Mouse (Mus musculus) kidney, postnatal 0 days (tissue): ENCODE measurements at regions not wholly inside any gene's neighbourhood (a gene's known extent, or its start where the extent isn't known, plus 50 kb on each side); places are given as distances from the start of the nearest gene placed in this dataset.

Source experiments
- ATAC-seq: fragments of 200-750 bp; cut with Nextera tagmentation; replicated peaks from 2 replicates; pipeline ENCODE4 v1.8.0; 2017; ENCODE audit warnings: low read depth, moderate number of reproducible peaks, moderate TSS enrichment, moderate library complexity; ENCODE audit not compliant: low FRiP score
- DNase-seq: peaks from one replicate; pipeline ENCODE4 v3.0.0-alpha.2; 2016; ENCODE audit warnings: low spot score
- H3K27ac ChIP-seq: fragments of 300-500 bp; sonication (generic); 2 replicates; pipeline ENCODE4 v1.5.1; 2014; ENCODE audit warnings: mild to moderate bottlenecking
- H3K27me3 ChIP-seq: fragments of 300-500 bp; sonication (generic); 2 replicates; pipeline ENCODE4 v1.6.1; 2014; ENCODE audit warnings: low read length, mixed read lengths; ENCODE audit not compliant: insufficient read depth
- H3K36me3 ChIP-seq: fragments of 300-500 bp; sonication (generic); 2 replicates; pipeline ENCODE4 v1.6.1; 2014; ENCODE audit warnings: low read length, mixed read lengths; ENCODE audit not compliant: insufficient read depth
- H3K4me1 ChIP-seq: fragments of 300-500 bp; sonication (generic); replicated peaks from 2 replicates; pipeline ENCODE4 v1.6.1; 2014; ENCODE audit warnings: antibody characterized with exemption, low read length, mixed read lengths; ENCODE audit not compliant: insufficient read depth
- H3K4me2 ChIP-seq: fragments of 300-500 bp; sonication (generic); 2 replicates; pipeline ENCODE4 v1.6.1; 2014; ENCODE audit warnings: mild to moderate bottlenecking, low read length, moderate library complexity, mixed read lengths
- H3K4me3 ChIP-seq: fragments of 300-500 bp; sonication (generic); replicated peaks from 2 replicates; pipeline ENCODE4 v1.5.1; 2014; ENCODE audit warnings: low read depth, low read length
- H3K9ac ChIP-seq: fragments of 300-500 bp; sonication (generic); 2 replicates; pipeline ENCODE4 v1.6.1; 2014; ENCODE audit warnings: low read depth, low read length
- H3K9me3 ChIP-seq: fragments of 300-500 bp; sonication (generic); replicated peaks from 2 replicates; pipeline ENCODE4 v1.6.1; 2016; ENCODE audit warnings: low read length, inconsistent platforms, mixed read lengths
- CTCF ChIP-seq: IDR thresholded peaks from 2 replicates; pipeline ENCODE4 v1.5.1; 2016; ENCODE audit warnings: antibody characterized with exemption, low read depth, mild to moderate bottlenecking, moderate library complexity
- WGBS: fragments of 180-500 bp; shearing (Covaris S2); extraction: QIAGEN DNeasy Blood & Tissue Kit; methylation state at CpG from one replicate; pipeline ENCODE4 v1.1.7; 2014; 5-methylcytosine and 5-hydroxymethylcytosine counted together

- no peak for TF ChIP-seq CTCF
- 0 out of 2 replicates have a peak overlapping the region, but pooled peaks have one; percentile 4 for H3K4me3 ChIP-seq
- no peak overlapping the region for H3K27ac ChIP-seq
- ATAC-seq (no peak), DNase-seq (no peak)
- no peaks in the 10 kb centered on the region for H3K9me3 ChIP-seq
- peaks cover 48% of the 10 kb centered on the region for H3K27me3 ChIP-seq
- H3K4me1 ChIP-seq, result no peaks in the 10 kb centered on the region; the same call in 1 of the 2 replicates
- H3K4me2 ChIP-seq, result no peak overlapping the region
- no peak overlapping the region for H3K9ac ChIP-seq
- H3K36me3 ChIP-seq, result no peaks in the 10 kb centered on the region
- 1% methylated on average over 30 of the region's 30 CpGs for WGBS
These were observed 123.9 kb downstream of the Tmem161b start for GRCm38 (mm10) chr13:84345791-84346511.

GRCm38 (mm10) chr13:84346569-84346968 is 124.5 kb downstream of the Tmem161b start:
- Histone ChIP-seq H3K4me1 (no peaks in the 10 kb centered on the region; the same call in 1 of the 2 replicates), H3K9ac (no peak overlapping the region), H3K9me3 (no peaks in the 10 kb centered on the region), H3K4me2 (no peak overlapping the region), H3K27ac (no peak overlapping the region), H3K27me3 (peaks cover 48% of the 10 kb centered on the region), H3K36me3 (no peaks in the 10 kb centered on the region), H3K4me3 (no peak overlapping the region)
- TF ChIP-seq CTCF, result no peak
- WGBS, result 1% methylated on average over 2 of the region's 2 CpGs
- DNase-seq, result no peak
- ATAC-seq, result no peak

GRCm38 (mm10) chr13:84347181-84347913 is 125.3 kb downstream of the Tmem161b start:
- no peak for TF ChIP-seq CTCF
- no peak overlapping the region for H3K9ac ChIP-seq
- peaks cover 44% of the 10 kb centered on the region for H3K27me3 ChIP-seq
- H3K27ac ChIP-seq, result no peak overlapping the region
- no peaks in the 10 kb centered on the region for H3K9me3 ChIP-seq
- peak overlapping the region; percentile 81 for H3K4me2 ChIP-seq
- WGBS, result 2% methylated on average over 21 of the region's 21 CpGs
- no peaks in the 10 kb centered on the region; the same call in 1 of the 2 replicates for H3K4me1 ChIP-seq
- H3K4me3 ChIP-seq, result peak overlapping the region; percentile 41
- ATAC-seq (no peak), DNase-seq (no peak)
- no peaks in the 10 kb centered on the region for H3K36me3 ChIP-seq

- Histone ChIP-seq H3K4me1 (no peaks in the 10 kb centered on the region; the same call in 1 of the 2 replicates), H3K36me3 (no peaks in the 10 kb centered on the region), H3K4me2 (peak overlapping the region; percentile 81), H3K9me3 (no peaks in the 10 kb centered on the region), H3K4me3 (peak overlapping the region; percentile 41), H3K27me3 (peaks cover 41% of the 10 kb centered on the region), H3K27ac (peak overlapping the region; percentile 42; the same call in 1 of the 2 replicates), H3K9ac (0 out of 2 replicates have a peak overlapping the region, but pooled peaks have one; percentile 29)
- peak; percentile 91 for TF ChIP-seq CTCF
- WGBS, result under 1% methylated on average over 34 of the region's 34 CpGs
- ATAC-seq (peak; percentile 99), DNase-seq (peak; percentile 99)
These were observed 126.0 kb downstream of the Tmem161b start for GRCm38 (mm10) chr13:84347914-84348700.

- H3K27ac ChIP-seq, result peak overlapping the region; percentile 42; the same call in 1 of the 2 replicates
- WGBS, result under 1% methylated on average over 9 of the region's 9 CpGs
- H3K36me3 ChIP-seq, result no peaks in the 10 kb centered on the region
- peak overlapping the region; percentile 81 for H3K4me2 ChIP-seq
- peaks cover 36% of the 10 kb centered on the region for H3K27me3 ChIP-seq
- no peaks in the 10 kb centered on the region; the same call in 1 of the 2 replicates for H3K4me1 ChIP-seq
- peak overlapping the region; percentile 41 for H3K4me3 ChIP-seq
- no peak for DNase-seq
- no peak for TF ChIP-seq CTCF
- H3K9ac ChIP-seq, result 0 out of 2 replicates have a peak overlapping the region, but pooled peaks have one; percentile 29
- peak; percentile 0; the same call in 1 of the 2 replicates for ATAC-seq
- H3K9me3 ChIP-seq, result no peaks in the 10 kb centered on the region
These were observed 126.5 kb downstream of the Tmem161b start for GRCm38 (mm10) chr13:84348701-84348975.
